Mouse (Mus musculus): ENCODE measurements around the gene Pik3c2g.

Gene Pik3c2g

DNA sequence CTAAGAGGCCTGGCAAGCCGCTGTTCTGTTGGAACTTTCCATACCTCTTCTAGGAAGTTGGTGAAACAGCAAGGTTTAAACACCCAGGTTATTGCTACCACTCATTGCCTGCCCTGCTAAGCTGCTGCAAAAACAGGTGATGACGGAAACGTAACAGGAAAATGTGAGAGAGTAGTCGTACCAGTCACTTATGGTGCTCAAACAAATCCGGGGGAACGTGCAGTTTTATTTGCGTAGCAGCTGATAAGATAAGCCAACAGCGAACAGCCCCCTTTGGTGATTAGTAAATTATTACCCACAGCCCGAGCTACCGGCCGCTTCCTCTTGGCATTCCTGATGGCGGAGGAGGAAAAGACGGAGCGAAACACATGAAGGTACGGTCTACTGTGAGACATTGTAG is at the start of gene Pik3c2g:
TSS of gene Pik3c2g (plus strand) at position 330 of the 400 bp plus-strand sequence.
- DNase-seq (ENCODE audit: low spot score), result no peak

DNA sequence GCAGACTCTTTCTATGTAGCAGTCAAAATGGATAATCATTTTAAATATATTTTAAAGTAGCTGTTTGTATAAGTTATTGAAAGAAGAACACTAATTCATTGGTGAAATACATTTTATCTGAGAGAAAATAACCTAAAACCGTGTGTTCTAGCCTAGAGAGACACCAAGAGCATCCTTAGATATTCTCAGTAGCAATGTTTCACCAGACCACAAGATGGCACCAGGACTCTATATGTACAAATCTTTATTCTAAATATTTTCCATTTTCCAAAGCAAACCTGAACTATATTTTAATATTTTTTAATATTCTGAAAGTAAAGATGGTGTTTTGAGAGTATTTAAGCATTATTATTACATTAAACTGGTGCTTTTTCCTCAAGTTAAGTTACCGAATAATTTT is 48.6 kb upstream of the Pik3c2g start:
- no peak for DNase-seq (ENCODE audit: low spot score)

DNA sequence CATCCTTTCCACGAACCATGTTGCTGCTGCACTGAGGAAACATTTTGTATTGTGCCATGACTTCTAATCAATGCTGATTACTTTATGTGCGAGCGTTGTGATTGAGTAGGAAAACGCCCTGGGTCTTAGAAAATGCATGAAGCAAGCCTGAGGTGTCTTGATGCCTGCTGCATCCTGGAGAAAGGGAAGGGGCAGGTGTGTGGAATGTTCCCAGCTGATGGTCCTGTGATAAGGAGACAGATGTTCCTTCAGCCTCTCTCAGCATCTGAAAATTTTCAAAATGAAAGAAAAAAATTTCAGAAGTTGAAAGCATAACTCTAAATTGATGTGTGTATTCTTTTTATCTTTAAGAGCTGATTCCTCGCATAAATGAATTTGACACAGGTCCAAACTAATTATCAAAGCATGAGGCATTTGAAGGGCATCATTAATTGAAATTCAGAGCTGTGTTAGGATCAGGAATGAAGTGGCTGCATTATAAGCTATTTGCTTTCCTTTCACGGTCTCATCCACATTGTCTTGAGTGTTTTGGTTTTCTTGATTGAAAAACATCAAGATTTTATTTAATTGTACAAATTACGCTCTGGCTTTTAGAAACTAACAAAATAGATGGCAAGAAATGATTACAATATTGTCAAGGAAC is 31.4 kb upstream of the Pik3c2g start:
- no peak for DNase-seq (ENCODE audit: low spot score)

DNA sequence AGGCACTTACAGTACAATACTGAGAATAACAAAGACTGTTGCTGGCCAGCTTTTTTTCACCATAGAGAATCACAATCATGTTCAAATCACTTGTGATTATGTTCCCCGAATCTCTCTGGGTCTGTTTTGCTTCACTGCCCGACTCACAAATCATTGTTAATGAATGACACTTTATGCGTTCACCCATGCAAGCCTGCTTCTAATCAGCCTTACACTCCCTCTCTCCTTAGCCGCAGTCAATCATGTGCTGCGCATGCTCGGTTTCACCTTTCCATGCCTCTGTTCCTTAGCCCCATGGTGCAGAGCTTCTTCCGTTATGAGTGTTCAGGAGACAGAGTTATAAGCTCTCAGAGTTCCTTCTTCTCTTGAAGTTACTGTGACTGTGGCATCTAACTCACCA is 17.8 kb upstream of the Pik3c2g start:
- no peak for DNase-seq (ENCODE audit: low spot score)

DNA sequence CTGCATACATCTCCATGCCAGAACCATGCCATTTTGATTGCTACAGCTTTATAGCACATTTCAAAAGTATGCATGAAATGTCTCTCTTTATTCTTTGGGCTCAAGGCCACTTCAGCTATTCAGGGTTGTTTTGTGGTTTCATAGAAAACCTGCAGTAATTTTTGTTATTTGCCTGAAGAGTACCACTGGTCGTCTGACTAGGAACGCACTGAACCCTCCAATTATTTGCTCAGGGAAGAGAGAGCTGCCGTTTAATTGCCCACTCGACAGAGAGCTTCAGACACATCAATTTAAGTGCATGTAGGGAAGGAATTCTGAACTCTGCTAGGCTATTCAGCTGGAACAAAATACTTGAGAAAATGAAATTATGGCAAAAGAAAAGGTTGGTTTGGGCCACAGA is 11.2 kb upstream of the Pik3c2g start:
- DNase-seq (ENCODE audit: low spot score), result no peak

DNA sequence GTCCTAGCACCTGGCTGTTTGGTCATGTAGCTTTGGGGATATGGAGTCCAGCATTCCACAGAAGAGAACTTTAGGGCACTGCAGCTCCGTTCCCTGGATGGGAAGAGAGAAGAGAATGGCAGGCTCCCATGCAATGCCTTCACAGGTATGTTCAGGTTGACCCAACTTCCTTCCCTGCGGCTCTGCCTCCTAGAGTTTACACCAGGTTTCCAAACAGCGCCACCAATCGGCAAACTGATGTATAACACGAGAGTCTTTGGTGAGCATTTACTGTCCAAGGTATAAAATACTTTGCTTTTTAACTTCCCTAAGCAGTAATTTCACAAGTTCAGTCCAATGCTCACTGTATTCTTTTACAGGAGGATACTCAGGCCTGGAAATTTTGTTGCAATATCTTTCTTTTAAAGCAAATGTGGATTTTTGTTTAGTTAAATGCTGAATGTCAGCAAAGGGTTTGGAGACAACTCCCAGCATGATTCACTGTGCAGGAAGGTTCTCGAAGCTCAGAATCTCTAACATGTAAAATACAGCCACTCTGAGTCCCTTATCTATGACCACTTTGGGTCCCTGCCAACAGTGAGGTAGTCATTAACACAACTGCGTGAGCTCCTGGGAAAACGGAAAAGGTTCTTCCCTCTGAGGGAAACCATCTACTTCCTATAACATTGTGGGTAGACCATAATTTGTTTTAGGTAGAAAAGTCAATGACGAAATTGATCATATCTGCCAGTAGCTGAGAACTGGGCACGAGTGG is 10.6 kb upstream of the Pik3c2g start:
- DNase-seq (ENCODE audit: low spot score), result no peak

DNA sequence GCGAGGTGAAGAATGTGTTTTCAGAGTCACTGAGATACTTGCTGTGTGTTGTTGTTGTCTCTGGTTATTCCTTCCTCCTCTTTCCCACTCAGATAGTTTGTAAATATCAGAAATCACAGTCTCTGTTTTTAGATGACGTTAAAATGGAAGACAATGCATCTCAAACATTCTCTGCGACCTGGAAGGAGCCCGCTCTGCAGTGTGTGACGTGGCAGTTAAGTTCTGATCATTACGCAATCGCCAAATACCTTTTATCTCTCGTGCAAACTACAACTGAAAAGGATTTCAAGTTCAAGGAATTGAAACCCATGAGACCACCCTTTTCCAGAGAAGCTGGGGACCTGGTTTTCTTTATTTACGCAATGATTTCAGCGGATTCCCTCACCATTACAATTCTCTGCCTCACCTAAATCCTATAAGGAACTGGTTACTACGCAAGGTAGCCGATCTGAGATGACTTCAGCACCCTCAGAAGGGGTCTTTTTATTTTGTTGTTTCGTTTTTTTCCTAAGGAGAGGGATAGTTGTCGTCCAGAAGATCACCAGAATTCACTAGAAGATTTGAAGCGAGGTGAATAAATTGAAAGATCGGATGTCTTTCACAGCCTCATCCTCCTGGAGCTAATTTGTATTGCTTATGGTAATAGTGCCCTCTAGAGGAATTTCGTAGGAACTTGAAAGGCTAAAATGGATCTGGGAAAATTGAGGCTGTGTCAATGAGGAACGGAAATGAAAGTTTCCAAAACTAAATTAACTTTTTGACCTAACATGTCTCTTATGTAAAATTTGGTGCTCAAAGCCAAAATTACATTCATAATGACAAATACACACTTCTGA is 9.8 kb upstream of the Pik3c2g start:
- DNase-seq (ENCODE audit: low spot score), result no peak

DNA sequence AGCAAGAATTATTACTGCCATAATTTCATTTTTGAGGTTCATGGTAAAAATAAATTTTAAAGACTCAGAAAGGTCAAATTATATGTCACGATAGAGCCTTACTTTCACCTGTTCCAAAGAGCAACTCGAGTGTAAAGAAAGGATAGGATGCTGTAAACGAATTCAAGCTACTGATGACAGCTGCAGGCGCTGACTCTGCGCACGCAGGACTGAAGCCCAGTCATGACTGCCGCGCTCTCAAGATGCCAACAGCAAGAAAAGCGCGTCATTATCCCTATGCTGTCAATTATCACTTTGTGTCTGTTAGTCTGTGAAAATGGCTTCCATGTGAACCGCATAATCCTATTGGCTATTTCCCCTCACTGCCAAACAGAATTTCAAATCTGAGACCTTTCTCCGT is 457 bp downstream of the Pik3c2g start:
- DNase-seq (ENCODE audit: low spot score), result no peak

DNA sequence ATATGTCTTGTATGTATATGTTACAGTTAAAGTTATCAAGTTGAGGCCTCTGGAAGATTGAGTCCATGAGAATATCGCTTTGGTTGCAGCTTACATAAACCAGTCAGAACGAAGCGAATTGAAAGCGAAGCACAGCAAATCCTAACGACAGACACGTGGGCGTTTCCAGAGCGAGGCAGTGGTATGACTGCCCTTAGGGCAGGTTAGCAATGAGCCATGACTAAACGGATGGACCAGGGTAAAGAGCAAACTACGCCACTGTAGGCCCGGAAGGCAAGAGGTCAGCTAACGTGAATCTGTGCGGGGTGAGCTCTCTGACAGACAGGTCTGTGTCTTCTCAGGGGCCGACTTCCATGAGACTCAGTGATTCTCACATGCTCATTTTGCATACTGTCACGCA is 1.4 kb downstream of the Pik3c2g start:
- DNase-seq (ENCODE audit: low spot score), result no peak

DNA sequence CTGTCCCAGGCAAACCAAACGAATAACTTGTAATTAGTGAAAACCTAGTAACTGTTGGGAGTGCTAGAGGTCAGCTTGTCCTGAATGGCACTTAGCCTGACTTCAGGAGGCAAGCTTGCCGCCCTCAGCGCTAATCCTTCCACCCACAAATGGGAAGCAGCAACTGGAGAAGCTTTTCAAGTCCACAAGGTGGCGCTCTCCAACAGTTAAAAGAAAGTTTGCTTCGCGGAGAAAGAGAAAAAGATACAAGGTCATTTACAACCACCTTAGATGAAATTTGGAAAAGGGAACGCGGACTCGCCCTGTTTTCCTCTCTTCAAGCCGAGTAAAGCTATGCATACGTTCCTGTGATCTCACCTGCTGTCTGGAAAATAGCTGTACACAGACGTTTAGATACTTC is 2.3 kb downstream of the Pik3c2g start:
- peak; percentile 50 for DNase-seq (ENCODE audit: low spot score)

DNA sequence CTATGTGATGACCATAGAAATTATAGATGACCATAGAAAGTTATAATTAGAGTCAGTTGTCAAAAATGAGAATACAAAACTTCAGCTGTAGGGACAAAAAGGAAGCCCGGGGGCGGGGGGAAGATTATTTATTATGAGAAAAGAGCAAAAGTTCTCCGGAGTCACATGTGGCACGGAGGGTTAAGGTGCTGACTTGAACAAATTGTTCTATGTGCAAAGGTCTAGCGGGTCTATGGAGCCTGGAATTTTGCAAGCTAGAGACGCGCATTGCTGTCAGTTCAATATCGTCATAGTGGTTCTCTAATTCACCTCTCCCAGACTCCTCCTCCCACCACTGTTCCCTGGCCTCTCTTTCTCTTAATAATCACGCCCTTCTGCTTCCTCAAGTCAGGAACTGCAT is 2.8 kb downstream of the Pik3c2g start:
- no peak for DNase-seq (ENCODE audit: low spot score)

DNA sequence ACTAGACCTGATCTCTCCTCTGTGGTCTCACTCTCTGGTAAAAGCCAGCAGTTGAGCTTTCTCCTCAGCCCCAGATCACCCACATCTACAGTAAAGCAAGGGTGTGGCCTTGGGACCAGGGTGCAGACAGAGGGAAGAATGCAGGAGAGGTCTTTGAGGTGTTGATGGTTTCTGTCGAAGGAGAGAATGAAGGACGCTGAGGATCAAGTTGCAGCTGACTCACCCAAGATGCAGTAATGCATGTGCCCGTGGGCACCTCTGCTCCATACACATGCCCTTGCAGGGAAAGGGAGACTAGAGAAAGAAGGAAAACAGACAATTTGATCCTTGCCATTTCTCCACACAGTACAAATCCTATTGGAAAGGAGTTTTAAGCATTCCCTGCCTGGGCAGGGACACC is 5.1 kb downstream of the Pik3c2g start:
- DNase-seq (ENCODE audit: low spot score), result no peak

DNA sequence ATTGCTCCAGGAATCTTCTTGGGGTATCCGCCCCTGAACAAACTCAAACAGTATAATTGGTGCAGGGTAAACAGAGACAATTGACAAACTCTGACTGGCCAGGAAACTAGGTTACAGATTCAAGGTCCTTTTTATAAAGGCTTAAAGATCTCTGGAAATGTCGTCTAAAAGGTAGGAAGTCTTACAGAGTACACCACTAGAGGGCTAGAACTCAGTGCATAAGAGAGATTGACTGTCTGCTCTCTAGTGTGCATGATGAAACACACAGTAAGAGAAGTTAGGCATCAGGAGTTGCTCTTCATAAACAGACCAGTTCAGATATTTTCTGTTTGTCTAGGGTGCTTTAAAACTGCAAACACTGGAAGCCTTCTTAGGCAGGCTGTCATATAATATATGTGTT is 9.4 kb downstream of the Pik3c2g start:
- no peak for DNase-seq (ENCODE audit: low spot score)

DNA sequence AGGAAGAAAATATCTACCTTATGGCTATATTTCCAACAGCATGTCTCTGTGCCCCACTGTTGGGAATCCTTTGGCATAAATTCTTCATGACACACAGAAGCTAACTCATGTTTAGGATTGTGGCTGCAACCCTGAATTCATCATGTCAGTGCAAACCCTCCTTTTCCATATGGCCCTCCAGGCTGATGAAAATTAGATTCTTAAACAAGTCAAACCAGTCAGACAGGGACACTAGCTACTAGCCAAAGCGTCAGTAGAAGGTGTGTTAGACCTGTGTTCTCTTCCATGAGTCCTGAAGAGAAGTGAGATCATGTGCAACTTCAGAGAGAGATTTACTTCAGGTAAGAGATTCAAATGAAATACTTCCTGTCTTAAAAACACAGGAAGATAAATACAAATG is 12.2 kb downstream of the Pik3c2g start:
- DNase-seq (ENCODE audit: low spot score), result no peak

DNA sequence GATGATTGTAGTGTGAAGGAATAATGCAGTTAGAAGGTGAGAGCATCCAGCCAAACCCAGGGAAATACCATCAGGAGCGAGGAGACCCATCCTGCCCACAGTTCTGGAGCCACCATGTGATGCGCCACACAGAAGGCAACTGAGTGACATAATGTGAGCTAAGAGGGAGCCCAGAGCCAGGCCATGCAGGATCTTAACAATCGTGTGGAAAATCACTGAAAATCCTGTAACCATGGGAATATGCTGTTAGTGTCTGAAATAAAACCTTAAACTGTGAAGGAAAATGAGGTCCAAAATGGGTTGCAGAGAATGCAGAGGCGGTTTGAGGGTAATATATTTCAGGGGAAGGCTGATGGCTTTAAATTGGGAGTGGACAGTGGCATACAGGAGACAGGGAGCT is 31.8 kb downstream of the Pik3c2g start:
- DNase-seq (ENCODE audit: low spot score), result no peak

DNA sequence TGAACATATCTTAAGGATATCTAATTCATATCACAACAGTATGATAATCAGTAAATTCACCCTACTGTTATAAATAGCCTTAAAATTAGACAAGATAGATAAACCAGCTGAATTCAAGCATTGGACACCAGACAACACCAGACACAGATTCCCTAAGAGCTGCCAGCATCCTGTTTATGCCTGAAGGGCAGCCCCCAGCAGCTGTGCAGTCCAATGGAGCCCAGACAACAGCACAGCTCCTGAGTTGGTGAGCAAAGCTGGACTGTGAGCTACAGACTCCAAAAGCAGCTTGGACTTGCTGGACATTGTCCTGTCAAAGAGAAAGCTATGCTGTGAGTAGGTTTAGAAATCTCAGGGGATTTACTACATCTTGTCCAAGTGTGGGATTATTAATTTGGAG is 37.7 kb downstream of the Pik3c2g start:
- no peak for DNase-seq (ENCODE audit: low spot score)

DNA sequence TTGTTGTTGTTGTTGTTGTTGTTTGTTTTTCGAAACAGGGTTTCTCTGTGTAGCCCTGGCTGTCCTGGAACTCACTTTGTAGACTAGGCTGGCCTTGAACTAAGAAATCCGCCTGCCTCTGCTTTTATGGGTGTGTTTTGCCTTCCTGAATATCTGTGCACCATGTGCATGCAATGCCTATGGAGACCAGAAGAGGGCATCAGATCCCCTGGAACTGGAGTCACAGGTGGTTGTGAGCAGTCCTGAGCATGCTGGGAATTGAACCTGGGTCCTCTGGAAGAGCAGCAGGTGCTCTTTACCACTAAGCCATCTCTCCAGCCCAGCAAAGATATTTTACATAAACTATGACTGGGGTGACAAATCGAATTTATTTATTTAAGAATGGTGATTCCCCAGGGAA is 47.5 kb downstream of the Pik3c2g start:
- no peak for DNase-seq (ENCODE audit: low spot score)

DNA sequence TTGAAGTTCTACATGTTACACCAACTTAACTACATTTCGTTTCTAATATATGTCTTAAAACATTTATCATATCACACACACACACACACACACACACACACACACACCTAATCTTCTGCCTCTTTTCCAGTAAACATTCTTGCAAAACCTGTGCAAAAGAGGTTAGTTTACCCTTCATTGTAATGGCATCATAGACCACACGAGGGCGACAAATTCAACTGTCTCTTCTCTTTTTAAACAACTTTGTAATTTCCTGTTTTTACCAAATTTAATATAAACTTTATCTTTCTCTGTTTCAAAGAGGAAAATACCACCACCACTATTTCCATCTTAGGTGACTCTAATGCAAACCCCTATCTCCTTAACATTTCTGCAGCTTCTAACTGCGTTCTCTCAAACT is 68.4 kb downstream of the Pik3c2g start:
- DNase-seq (ENCODE audit: low spot score), result peak; percentile 8

DNA sequence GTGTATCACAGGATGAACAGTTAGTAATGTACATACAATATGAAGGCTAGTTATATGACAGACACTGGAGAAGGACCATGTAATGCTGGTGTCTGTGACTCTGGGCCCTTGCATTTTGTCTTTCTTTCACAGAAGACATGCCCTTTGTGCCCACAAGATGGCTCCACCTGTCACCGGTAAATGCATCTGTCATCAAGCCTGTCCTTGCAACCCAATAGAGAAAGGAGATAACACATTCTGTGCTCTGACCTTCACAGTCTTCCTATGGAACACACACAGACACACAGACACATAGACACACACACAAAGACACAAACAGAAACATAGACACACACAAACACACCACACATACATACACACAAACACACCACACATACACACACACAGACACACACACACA is 75.4 kb downstream of the Pik3c2g start:
- DNase-seq (ENCODE audit: low spot score), result no peak

DNA sequence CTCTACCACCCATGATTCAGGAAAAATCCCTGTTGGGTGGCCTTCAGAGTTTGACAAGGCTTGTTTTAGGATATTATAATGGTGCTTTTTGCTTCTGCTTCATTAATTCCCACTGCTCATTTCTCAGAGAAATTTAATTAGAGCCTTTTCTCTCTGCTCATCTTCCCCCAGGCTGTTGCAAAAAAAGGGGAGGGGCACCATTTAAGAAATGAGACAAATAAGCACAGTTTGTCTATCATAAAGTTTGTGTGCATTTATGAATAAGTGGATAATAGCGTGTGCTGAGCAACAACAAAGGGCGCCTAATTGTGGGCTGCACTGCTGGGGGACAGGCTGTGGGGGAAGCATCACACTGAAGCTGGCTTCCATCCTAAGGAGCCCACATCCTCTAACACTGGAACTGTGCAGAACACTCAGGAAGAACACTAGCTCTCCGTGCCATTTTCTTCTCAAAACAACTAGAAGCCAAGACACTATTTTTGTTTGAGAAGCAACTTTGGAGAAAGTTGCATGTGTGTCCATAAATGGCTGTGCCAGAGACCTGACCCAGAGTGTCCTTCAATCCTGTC is 131.5 kb downstream of the Pik3c2g start:
- no peak for DNase-seq (ENCODE audit: low spot score)

DNA sequence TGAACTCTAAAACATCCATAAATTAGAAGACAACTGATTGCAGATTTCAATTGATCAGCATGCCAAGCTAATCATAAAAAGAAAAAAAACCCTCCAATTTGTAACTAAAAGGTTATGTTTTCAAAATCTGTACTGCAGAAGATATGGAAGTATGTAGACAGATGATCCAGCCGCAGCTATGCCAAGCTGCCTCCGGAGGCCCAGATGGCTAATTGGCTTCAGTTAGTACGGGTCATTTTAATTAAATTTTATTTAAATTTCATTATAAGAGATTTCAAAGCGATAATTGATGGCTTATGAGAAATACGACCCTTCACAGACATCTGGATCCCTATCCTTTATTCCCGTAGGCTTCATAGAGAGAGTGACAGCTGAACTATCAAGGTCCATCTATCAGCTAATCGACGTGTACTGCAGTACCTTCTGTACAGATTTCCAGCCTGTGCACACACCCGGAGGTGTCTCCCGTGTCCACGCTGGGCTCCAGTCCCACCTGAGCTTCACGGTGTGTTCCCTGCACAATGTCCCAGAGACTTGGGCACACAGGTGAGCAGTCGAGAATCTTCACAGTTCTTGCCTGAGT is 132.7 kb downstream of the Pik3c2g start:
- DNase-seq (ENCODE audit: low spot score), result no peak
